Mouse (Mus musculus) small intestine, adult 2 months (tissue): ENCODE measurements around the gene Dtymk. TPM values are rescaled to one million over a fixed set of nuclear protein-coding genes. Genes with fewer than 3 reads are reported as not detected.

Experiments used
- H3K27ac ChIP-seq: fragments of 200-500 bp; 2 replicates; pipeline ENCODE4 v1.5.1; 2012; ENCODE audit warnings: low read depth, low read length, control low read depth, inconsistent platforms; ENCODE audit not compliant: insufficient read depth
- H3K27me3 ChIP-seq: fragments of 200-500 bp; 2 replicates; pipeline ENCODE4 v1.6.1; 2012; ENCODE audit warnings: mild to moderate bottlenecking, moderate library complexity, low read length, inconsistent platforms; ENCODE audit not compliant: control insufficient read depth, insufficient read depth
- H3K36me3 ChIP-seq: fragments of 200-500 bp; 2 replicates; pipeline ENCODE4 v1.6.1; 2012; ENCODE audit warnings: mild to moderate bottlenecking, low read length, control low read depth, inconsistent platforms; ENCODE audit not compliant: control insufficient read depth, insufficient read depth
- H3K4me1 ChIP-seq: fragments of 200-500 bp; 2 replicates; pipeline ENCODE4 v1.6.1; 2012; ENCODE audit warnings: low read length, inconsistent platforms, mixed read lengths; ENCODE audit not compliant: control insufficient read depth, insufficient read depth, insufficient read length
- H3K4me3 ChIP-seq: fragments of 200-500 bp; 2 replicates; pipeline ENCODE4 v1.5.1; 2012; ENCODE audit warnings: low read depth, mild to moderate bottlenecking, control low read depth, inconsistent platforms, low read length, moderate library complexity
- CTCF ChIP-seq: fragments of 200-500 bp; IDR thresholded peaks from 2 replicates; pipeline ENCODE4 v1.5.1; 2012; ENCODE audit warnings: low read depth, mild to moderate bottlenecking, control low read depth, inconsistent platforms, low read length, moderate library complexity, mixed read lengths; ENCODE audit not compliant: insufficient replicate concordance, insufficient read length; ENCODE audit errors: extremely low read depth
- POLR2A ChIP-seq: fragments of 200-500 bp; IDR thresholded peaks from 2 replicates; pipeline ENCODE4 v1.6.1; 2012; ENCODE audit warnings: low read depth, mild to moderate bottlenecking, control low read depth, inconsistent platforms, low read length, moderate library complexity
- WGBS: fragments of 180-500 bp; shearing (Covaris S2); methylation state at CpG from one replicate; pipeline ENCODE4 v1.1.7; 2018; 5-methylcytosine and 5-hydroxymethylcytosine counted together
- polyA plus RNA-seq: library from polyadenylated mRNA; depleted of rRNA; stranded (reverse); fragments of >200 nt; gene quantifications from 2 replicates; pipeline ENCODE4 v1.2.3, GENCODE M21; 2012; rRNA removed

The Dtymk gene
- polyA plus RNA-seq, 1 experiment: 14.5 TPM

- peaks cover 11% of the 10 kb centered on the region; the same call in 1 of the 2 replicates for H3K36me3 ChIP-seq
- 54% methylated on average over 1 of the region's 1 CpGs for WGBS
- H3K27ac ChIP-seq: no peak overlapping the region
- TF ChIP-seq POLR2A (no peak), CTCF (no peak)
- no peak overlapping the region for H3K4me3 ChIP-seq
- 0 out of 2 replicates have a peak, but pooled peaks cover 2% of the 10 kb centered on the region for H3K4me1 ChIP-seq
- H3K27me3 ChIP-seq: no peaks in the 10 kb centered on the region
Observed at GRCm38 (mm10) chr1:93748539-93748938, 53.2 kb downstream of the Dtymk start.

GRCm38 (mm10) chr1:93746179-93746578, 55.6 kb downstream of the Dtymk start:
- Histone ChIP-seq H3K4me1 (peaks cover 4% of the 10 kb centered on the region; the same call in 1 of the 2 replicates), H3K27me3 (no peaks in the 10 kb centered on the region), H3K27ac (no peak overlapping the region), H3K4me3 (no peak overlapping the region), H3K36me3 (peaks cover 11% of the 10 kb centered on the region; the same call in 1 of the 2 replicates)
- TF ChIP-seq POLR2A (no peak), CTCF (no peak)
- WGBS: 66% methylated on average over 5 of the region's 5 CpGs

- H3K36me3 ChIP-seq: no peaks in the 10 kb centered on the region
- no peaks in the 10 kb centered on the region for H3K27me3 ChIP-seq
- no peak overlapping the region for H3K27ac ChIP-seq
- H3K4me1 ChIP-seq: peaks cover 6% of the 10 kb centered on the region; the same call in 1 of the 2 replicates
- H3K4me3 ChIP-seq: no peak overlapping the region
- TF ChIP-seq POLR2A (no peak), CTCF (no peak)
Observed at GRCm38 (mm10) chr1:93742910-93743309, 58.8 kb downstream of the Dtymk start.

Other genes with a start within 250 kb of the Dtymk start
- gene Stk25, start 143.3 kb downstream of the Dtymk start, polyA plus RNA-seq: 217 and 306 TPM in 2 replicates
- 57.1 and 106 TPM in 2 replicates for gene Bok, start 116.3 kb downstream of the Dtymk start, polyA plus RNA-seq
- gene Atg4b, start 50.4 kb downstream of the Dtymk start, polyA plus RNA-seq: 28.1 and 44.7 TPM in 2 replicates
- 46.0 and 63.0 TPM in 2 replicates for gene Thap4, start 47.1 kb downstream of the Dtymk start, polyA plus RNA-seq
- 1.4 and 2.9 TPM in 2 replicates for gene Ing5, start 2.0 kb upstream of the Dtymk start, polyA plus RNA-seq
- gene D2hgdh, start 23.0 kb upstream of the Dtymk start, polyA plus RNA-seq: 12.2 and 16.9 TPM in 2 replicates
- 40.9 and 113 TPM in 2 replicates for gene Gal3st2, start 59.4 kb upstream of the Dtymk start, polyA plus RNA-seq
- gene Gal3st2b, start 116.4 kb upstream of the Dtymk start, polyA plus RNA-seq: 47.3 and 140 TPM in 2 replicates
- 0.09 and 0.23 TPM in 2 replicates for gene Gal3st2c, start 188.6 kb upstream of the Dtymk start, polyA plus RNA-seq
- gene Neu4, start 218.5 kb upstream of the Dtymk start, polyA plus RNA-seq: not detected in 2 replicates